In genomic region chr1:91351249-91351648, GRCm38 (mm10) we compare ENCODE assay signal across 29 mouse cellular contexts. TPM values are rescaled to one million over a fixed set of nuclear protein-coding genes. Genes with fewer than 3 reads are reported as not detected.
DNase-seq lines count a peak whose midpoint lies in the region; ATAC-seq and TF ChIP-seq lines count a peak whose summit lies in the region.
"Had no signal": no experiment of that assay in that cellular context is flagged by ENCODE, and none has a peak within 500 bp of the region (broad histone marks: within the 10 kb centered on the region; RNA-seq: fewer than 3 reads in every experiment).

No protein-coding gene starts in this region.

- CTCF ChIA-PET in Patski (lab: Charles Lee): interaction anchor here (2.8 kb wide), 1 partner anchor 30 kb away, joined by 11 read pairs; no protein-coding TSS in a partner anchor

- intact Hi-C loops in heart, postnatal 36 days (cut with DNase I): no loop called here
- intact Hi-C loops in heart, postnatal 10 days (cut with DNase I): no loop called here

- peak overlapping the region; percentile 75 for H3K9ac ChIP-seq in heart, embryonic 11.5 days (ENCODE audit: low read depth, low read length)
- H3K9ac ChIP-seq: forebrain, embryonic 13.5 days; hindbrain, embryonic 14.5 days; liver, embryonic 14.5 days; midbrain, embryonic 13.5 days had no signal

- peaks cover 23% of the 10 kb centered on the region for H3K4me1 ChIP-seq in heart, embryonic 11.5 days (ENCODE audit: control insufficient read depth, insufficient read depth, low read length)
- H3K4me1 ChIP-seq: forebrain, embryonic 13.5 days; midbrain, embryonic 13.5 days had no signal

- peaks cover 5% of the 10 kb centered on the region for H3K27me3 ChIP-seq in heart, embryonic 11.5 days (ENCODE audit: control insufficient read depth, insufficient read depth, low read length)
- no peaks in the 10 kb centered on the region for H3K27me3 ChIP-seq in Patski

- ATAC-seq in heart, embryonic 11.5 days (replicated peaks; ENCODE audit: insufficient number of reproducible peaks, low FRiP score, low TSS enrichment): no peak
- ATAC-seq in Patski: peak; percentile 22
- ATAC-seq: activated CD4-positive, CD25-positive, alpha-beta regulatory T cell, adult 4 months; forebrain, embryonic 13.5 days; intestine, postnatal 0 days; midbrain, embryonic 13.5 days had no signal

- in situ Hi-C loops in Patski (cut with MboI; ENCODE audit: low pct_unique_long_range_greater_than_20kb): no loop called here

- peak overlapping the region; percentile 79 for H3K27ac ChIP-seq in heart, embryonic 11.5 days (ENCODE audit: low read depth, low read length)
- H3K27ac ChIP-seq: forebrain, embryonic 13.5 days; hindbrain, embryonic 14.5 days; liver, embryonic 14.5 days; macrophage; midbrain, embryonic 13.5 days; stomach, postnatal 0 days had no signal

- H3K4me3 ChIP-seq in heart, embryonic 11.5 days (ENCODE audit: low read depth, low read length): peak overlapping the region; percentile 49
- H3K4me3 ChIP-seq: forebrain, embryonic 13.5 days; midbrain, embryonic 13.5 days had no signal

- no peak for TF ChIP-seq CTCF in Patski (IDR thresholded peaks at IDR 0.05)

- WGBS in heart, embryonic 11.5 days (ENCODE audit: insufficient replicate concordance): 61% methylated on average over 3 of the region's 3 CpGs

- POLR2A ChIA-PET in Patski (lab: Charles Lee): interaction anchor here (0.6 to 0.8 kb wide), 2 partner anchors 14 to 42 kb away, joined by 3 to 4 read pairs; no protein-coding TSS in a partner anchor

- no peak for DNase-seq in heart, postnatal 36 days
- DNase-seq in 3T3-L1 (ENCODE audit: low read depth, low spot score) (peak; percentile 47), Patski (ENCODE audit: low read depth, low spot score) (no peak)
- peak; percentile 35 to 45 for DNase-seq in heart, postnatal 10 days
- DNase-seq in embryo, embryonic 9.5 days (ENCODE audit: extremely low spot score): no peak
- DNase-seq in frontal cortex, adult 2 months (ENCODE audit: extremely low spot score in 1 of 2, low spot score in 1 of 2): no peak
- DNase-seq: adrenal gland, adult 8-10 months; cerebellum, adult 8-10 months; cerebellum, postnatal 25 days; kidney, adult 9 months; kidney, postnatal 10 days; liver; lung, adult 2 months; lung, postnatal 10 days; right cerebral cortex, adult 18-20 months; right cerebral cortex, postnatal 4 days; thymus, adult 18-20 months; thymus, postnatal 25 days had no signal

- H3K9me3 ChIP-seq in heart, embryonic 11.5 days (replicated peaks; ENCODE audit: control insufficient read depth, low read length): no peaks in the 10 kb centered on the region
- H3K9me3 ChIP-seq: forebrain, embryonic 13.5 days; midbrain, embryonic 13.5 days had no signal

- H3K4me2 ChIP-seq in heart, embryonic 11.5 days: peak overlapping the region; percentile 72
- H3K4me2 ChIP-seq: forebrain, embryonic 13.5 days; hindbrain, embryonic 14.5 days; midbrain, embryonic 13.5 days had no signal

- H3K36me3 ChIP-seq in heart, embryonic 11.5 days (ENCODE audit: control insufficient read depth, insufficient read depth, low read length): peaks cover 3% of the 10 kb centered on the region; the same call in 1 of the 2 replicates
- H3K36me3 ChIP-seq: midbrain, embryonic 13.5 days had no signal

RNA-seq across cellular contexts. Expression of gene Klhl30, which starts 0.4 kb away (rescaled TPM):
- polyA plus RNA-seq in heart, embryonic 11.5 days (2014; fragmentation: Nextera tagmentation; extraction: Ambion mirVana): 45.8 and 49.7 TPM in 2 replicates
- 10 to 100 TPM; 36.6 to 48.8 TPM for total RNA-seq in heart, postnatal 36 days (2021)
- 27.2 TPM for polyA plus RNA-seq in Patski (2021)
- 10 to 100 TPM; 42.8 to 60.1 TPM for total RNA-seq in heart, postnatal 10 days (2021)
- polyA plus RNA-seq in frontal cortex, adult 2 months (2012; rRNA removed): 4.8 and 5.0 TPM in 2 replicates
- total RNA-seq: MEL; neutrophil, adult 5-6 weeks had no signal
- polyA plus RNA-seq: activated CD4-positive, CD25-positive, alpha-beta regulatory T cell, adult 4 months; forebrain, embryonic 13.5 days; macrophage had no signal

RNA-seq across cellular contexts. Expression of gene Erfe, which starts 15.0 kb away (rescaled TPM):
- polyA plus RNA-seq in heart, embryonic 11.5 days (2014; fragmentation: Nextera tagmentation; extraction: Ambion mirVana): 0.90 and 2.4 TPM in 2 replicates
- total RNA-seq in heart, postnatal 36 days (2021): not detected
- 0.50 TPM for polyA plus RNA-seq in Patski (2021)
- under 1 TPM; 0.32 to 0.45 TPM for total RNA-seq in heart, postnatal 10 days (2021)
- polyA plus RNA-seq in frontal cortex, adult 2 months (2012; rRNA removed): 0.72 and 1.4 TPM in 2 replicates
- total RNA-seq: neutrophil, adult 5-6 weeks had no signal
- polyA plus RNA-seq: activated CD4-positive, CD25-positive, alpha-beta regulatory T cell, adult 4 months; macrophage had no signal

RNA-seq across cellular contexts. Expression of gene Espnl, which starts 29.4 kb away (rescaled TPM):
- 0.06 and 0.17 TPM in 2 replicates for polyA plus RNA-seq in heart, embryonic 11.5 days (2014; fragmentation: Nextera tagmentation; extraction: Ambion mirVana)
- under 1 TPM in 1 of 2 experiments, not detected in 1; 0.05 TPM for total RNA-seq in heart, postnatal 36 days (2021)
- polyA plus RNA-seq in Patski (2021): 0.14 TPM
- total RNA-seq in heart, postnatal 10 days (2021): under 1 TPM in 1 of 2 experiments, not detected in 1; 0.10 TPM
- 0.21 and 0.28 TPM in 2 replicates for polyA plus RNA-seq in frontal cortex, adult 2 months (2012; rRNA removed)
- polyA plus RNA-seq: activated CD4-positive, CD25-positive, alpha-beta regulatory T cell, adult 4 months; forebrain, embryonic 13.5 days; intestine, postnatal 0 days; macrophage had no signal

RNA-seq across cellular contexts. Expression of gene Ilkap, which starts 47.4 kb away (rescaled TPM):
- 110 and 122 TPM in 2 replicates for polyA plus RNA-seq in heart, embryonic 11.5 days (2014; fragmentation: Nextera tagmentation; extraction: Ambion mirVana)
- 10 to 100 TPM; 47.4 to 51.9 TPM for total RNA-seq in heart, postnatal 36 days (2021)
- 82.4 TPM for polyA plus RNA-seq in Patski (2021)
- 10 to 100 TPM; 48.5 to 54.9 TPM for total RNA-seq in heart, postnatal 10 days (2021)
- polyA plus RNA-seq in frontal cortex, adult 2 months (2012; rRNA removed): 92.2 and 97.3 TPM in 2 replicates

RNA-seq across cellular contexts. Expression of gene Scly, which starts 53.1 kb away (rescaled TPM):
- 12.6 and 18.2 TPM in 2 replicates for polyA plus RNA-seq in heart, embryonic 11.5 days (2014; fragmentation: Nextera tagmentation; extraction: Ambion mirVana)
- total RNA-seq in heart, postnatal 36 days (2021): 10 to 100 TPM; 13.9 to 15.1 TPM
- 98.6 TPM for polyA plus RNA-seq in Patski (2021)
- total RNA-seq in heart, postnatal 10 days (2021): 10 to 100 TPM; 13.7 TPM
- 19.6 and 20.0 TPM in 2 replicates for polyA plus RNA-seq in frontal cortex, adult 2 months (2012; rRNA removed)

Comparison
In these comparisons a context has a peak if more than half of its experiments do, and no peak if none do; other contexts are left out.
1. DNase-seq: peak in 3T3-L1 (single experiment) and heart, postnatal 10 days (2 of 2); none in heart, postnatal 36 days (0 of 2), Patski (single experiment), embryo, embryonic 9.5 days (single experiment) and frontal cortex, adult 2 months (0 of 2).